Mouse (Mus musculus) layer of hippocampus, postnatal 14 days (tissue): Measurements from ENCODE around the gene Rhof. TPM values are rescaled to one million over a fixed set of nuclear protein-coding genes. Genes with fewer than 3 reads are reported as not detected.
"Not testable (repeated sequence)": the region's sequence is repeated elsewhere in the genome, so short reads cannot be mapped to it uniquely, and the experiment has no call there.

Experiments used
- DNase-seq, 2 experiments: peaks; one replicate each; pipeline ENCODE4 v3.0.0; 2021 to 2022; ENCODE audit warnings: low spot score in 2 of 2, mixed read lengths in 1 of 2
- total RNA-seq, 2 experiments: library from RNA; stranded (reverse); gene quantifications; 2 replicates each; pipeline ENCODE4 v1.2.3; 2021

Rhof gene
- total RNA-seq, 2 experiments from 2014 or later: 42.3 to 42.9 TPM

DNA sequence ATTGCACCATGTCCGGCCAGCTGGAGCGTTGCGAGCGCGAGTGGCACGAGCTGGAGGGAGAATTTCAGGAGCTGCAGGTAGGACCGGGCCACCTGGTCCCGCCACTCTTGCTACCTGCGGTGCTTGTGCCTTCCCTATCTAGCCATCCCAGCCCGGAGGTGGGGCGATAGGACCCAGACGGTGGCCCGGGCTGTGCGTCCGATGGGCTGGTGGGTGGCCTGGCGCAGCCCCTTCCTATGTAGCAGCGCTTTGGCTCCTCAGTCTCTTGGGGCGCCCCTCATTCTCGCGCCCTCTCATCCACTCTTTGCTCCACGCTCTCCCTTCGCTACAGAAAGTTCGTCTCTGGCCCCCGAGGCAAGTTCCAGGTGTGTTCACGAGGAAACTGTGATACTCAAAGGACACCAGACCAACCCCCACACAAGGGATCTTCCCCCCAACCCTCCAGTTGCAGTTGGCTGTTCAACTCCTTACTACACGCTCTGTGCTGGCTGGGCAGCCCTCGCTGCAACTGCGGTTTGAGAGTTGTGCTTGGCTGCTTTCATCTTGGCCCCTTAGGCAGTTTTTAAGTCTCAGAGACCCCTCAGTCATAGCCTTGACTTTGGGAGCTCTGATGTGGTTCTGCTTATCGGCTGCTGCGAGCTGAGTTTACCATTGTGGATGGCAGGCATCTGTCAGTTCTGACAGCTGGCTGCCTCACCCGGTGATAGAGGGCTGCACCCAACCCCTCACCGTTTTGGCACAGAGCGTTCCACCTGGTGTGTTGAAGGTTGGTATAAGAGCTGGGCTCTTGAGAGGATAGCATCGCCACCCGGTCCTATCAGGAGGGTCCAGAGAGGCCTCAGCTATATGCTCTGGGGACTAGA, 55.8 kb downstream of the Rhof start:
- peak in 1 of 2 experiments; percentile 25 for DNase-seq

- peak; percentile 84 to 92 for DNase-seq
Observed at GRCm38 (mm10) chr5:123075576-123076418, 56.7 kb downstream of the Rhof start.

GRCm38 (mm10) chr5:123068714-123069113, 63.8 kb downstream of the Rhof start:
- DNase-seq: no peak

DNA sequence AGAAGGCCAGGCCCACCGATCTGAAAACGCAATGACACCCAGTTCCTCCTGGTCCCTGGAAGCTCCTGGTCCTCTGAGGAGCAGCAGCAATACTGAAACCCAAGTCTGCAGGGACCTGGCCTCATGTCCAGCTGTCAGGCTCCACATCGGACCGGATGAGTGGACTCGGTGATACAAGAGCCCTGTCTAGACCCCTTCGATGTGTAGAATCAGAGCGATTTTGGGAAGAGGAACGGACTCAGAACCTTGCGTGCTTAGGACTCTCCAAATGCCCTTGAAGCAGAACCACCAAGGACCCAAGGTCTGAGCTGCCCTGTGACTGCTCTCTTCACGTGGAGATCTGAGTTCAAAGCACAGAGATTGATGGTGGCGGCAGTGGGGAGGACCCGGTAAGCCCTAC, 64.4 kb downstream of the Rhof start, which contains the start of gene Tmem120b:
Gene Tmem120b, plus strand, starts transcription at position 301 of the 400 bp plus-strand sequence.
- no peak for DNase-seq

DNA sequence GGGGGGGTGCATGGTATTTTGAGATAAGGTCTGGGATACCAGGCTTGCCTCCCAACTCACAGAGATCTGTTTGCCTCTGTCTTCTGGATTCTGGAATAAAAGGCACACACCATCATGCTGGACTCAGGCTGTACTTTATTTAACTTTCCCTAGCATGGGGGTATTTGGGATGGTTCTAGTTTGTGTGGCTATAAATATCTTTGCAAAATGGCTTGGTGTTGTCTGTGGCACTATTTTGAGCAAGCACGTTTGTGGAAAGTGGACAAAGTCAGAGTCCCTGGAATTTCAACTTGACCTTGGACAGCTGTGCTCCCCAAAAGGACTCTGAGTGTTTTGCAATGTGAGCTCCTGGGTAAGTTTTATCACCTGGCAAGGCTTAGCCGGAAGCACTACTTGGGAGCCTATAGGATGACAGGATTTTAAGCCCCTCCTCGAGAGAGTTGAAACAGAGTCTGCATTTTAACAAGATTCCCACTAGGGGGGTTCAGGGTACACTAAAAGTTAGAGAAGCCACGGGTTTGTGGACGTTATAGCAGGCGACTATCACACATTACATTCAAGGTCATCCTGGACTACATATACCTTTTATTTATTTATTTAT, 65.0 kb downstream of the Rhof start:
- no peak for DNase-seq

DNA sequence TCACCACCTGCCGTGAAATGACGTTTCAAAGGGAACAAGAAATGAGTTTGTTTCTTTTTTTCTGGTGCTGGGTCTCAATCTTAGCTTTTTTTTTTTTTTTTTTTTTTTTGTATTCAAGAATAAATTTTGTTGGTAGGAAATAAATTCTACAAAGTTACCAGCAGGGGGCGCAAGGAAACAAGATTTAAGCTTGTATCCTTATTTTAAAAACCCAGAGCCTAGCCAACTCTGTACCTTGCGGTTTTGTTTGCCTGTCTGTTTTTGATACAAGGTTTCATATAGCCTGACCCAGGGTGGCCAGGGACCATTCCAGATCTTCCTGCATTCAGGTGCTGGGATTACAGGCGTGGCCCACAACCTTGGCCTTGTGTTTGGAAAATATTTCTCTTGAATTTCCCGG, 68.3 kb downstream of the Rhof start:
- DNase-seq: peak; percentile 48 to 78

DNA sequence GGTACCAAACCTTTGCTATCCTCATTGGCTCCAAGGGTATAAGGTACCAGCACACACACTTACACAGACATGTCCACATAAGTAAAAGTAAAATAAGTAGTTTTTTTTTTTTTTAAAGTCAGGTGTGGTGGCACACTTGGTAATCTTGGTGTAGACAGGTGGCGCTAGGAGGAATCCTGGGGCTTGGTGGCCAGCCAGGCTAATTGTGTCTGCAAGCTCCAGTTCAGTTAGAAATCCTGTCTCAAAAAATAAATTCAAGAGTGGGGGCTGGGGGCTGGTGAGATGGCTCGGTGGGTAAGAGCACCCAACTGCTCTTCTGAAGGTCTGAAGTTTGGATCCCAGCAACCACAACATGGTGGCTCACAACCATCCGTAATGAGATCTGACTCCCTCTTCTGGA, 69.4 kb downstream of the Rhof start:
- DNase-seq: no peak

DNA sequence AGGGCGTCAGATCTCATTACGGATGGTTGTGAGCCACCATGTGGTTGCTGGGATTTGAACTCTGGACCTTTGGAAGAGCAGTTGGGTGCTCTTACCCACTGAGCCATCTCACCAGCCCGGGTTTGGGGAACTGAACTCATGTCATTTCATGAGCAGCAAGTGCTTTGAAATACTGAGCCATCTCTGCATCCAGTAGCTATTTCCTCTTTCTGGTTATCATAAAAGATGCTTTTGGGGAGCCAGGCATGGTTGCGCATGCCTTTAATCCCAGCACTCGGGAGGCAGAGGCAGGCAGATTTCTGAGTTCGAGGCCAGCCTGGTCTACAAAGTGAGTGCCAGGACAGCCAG, 71.1 kb downstream of the Rhof start:
- DNase-seq: not testable (repeated sequence)

DNA sequence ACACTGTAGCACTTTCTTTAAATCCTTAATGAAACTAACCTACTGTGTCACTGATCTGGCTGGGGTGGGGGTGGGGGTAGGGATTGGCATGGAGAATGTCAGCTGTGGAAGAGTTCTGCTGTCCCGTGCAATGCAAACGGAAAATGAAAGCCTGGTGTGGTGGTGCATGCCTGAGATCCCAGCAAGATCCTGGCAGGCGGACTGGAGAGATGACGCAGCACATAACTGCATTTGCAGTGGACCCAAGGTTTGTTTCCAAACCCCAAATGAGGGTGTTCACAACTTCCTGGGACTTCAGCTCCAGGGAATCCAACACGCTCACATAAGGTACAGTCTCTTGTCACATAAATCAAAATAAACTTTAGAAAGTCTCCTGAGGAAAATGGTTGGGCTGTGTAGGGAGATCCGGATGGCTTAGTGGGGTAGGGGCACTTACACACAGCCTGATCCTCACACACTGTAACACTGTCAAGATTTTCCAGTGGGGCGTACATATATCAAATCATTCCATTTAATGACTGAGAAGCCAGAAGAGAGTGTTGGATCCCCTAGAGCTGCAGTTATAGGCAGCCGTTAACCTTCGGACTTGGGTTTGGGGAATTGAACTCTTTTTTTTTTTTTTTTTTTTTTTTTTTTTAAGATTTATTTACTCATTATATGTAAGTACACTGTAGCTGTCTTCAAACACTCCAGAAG, 71.6 kb downstream of the Rhof start:
- no peak for DNase-seq

- DNase-seq: peak in 1 of 2 experiments; percentile 41
Observed at GRCm38 (mm10) chr5:123059757-123060520, 72.6 kb downstream of the Rhof start.

DNA sequence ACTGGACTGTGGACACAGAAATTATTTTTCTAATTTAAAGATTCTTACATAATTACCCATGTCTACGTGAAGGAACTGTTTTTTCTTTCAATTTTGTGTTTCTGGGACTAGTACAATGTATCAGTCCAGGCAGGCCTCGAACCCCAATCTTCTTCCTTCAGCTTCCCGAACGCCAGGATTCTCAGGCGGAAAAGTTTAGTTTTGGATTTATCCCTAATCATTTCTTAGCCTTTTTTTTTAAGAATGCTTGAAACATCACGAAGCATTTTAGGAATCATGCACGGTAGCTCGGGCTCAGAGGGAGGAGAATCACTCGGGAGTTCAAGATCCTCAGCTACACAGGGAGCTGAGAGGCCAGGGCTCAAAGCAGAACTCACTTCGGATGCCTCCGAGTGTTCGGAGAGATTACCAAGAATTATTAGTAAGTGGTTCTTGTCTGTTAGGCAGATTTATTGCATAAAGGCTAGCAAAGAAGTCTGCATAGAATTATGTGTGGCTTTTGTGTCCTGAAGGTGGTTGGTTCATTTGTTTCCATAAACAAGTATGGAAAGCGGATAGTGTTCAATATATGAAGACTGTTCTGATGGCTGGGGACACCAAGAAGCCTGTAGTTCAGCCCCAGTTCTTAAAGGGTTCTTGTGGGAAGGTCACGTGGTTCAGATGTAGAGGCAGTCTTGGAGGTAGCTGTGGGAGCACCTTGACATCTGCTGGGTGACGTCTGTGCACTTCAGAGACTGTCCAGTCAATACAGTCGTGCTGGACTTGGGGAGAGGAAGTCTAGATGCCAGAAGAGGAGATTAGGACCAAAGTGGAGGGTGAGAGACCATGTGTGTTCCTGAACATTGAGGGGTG, 74.0 kb downstream of the Rhof start:
- DNase-seq: no peak

GRCm38 (mm10) chr5:123057366-123058250, 74.9 kb downstream of the Rhof start:
- DNase-seq: peak; percentile 97 to 100

Other genes with a start within 250 kb of the Rhof start
- 10 to 100 TPM; 41.3 to 54.5 TPM for gene Kdm2b, start 142.9 kb downstream of the Rhof start, total RNA-seq
- gene Orai1, start 117.6 kb downstream of the Rhof start, total RNA-seq: 10 to 100 TPM; 15.1 to 16.2 TPM
- under 1 TPM; 0.62 to 0.79 TPM for gene Morn3, start 85.7 kb downstream of the Rhof start, total RNA-seq
- 10 to 100 TPM; 20.1 to 20.3 TPM for gene Tmem120b, start 64.3 kb downstream of the Rhof start, total RNA-seq
- gene Setd1b, start 9.5 kb upstream of the Rhof start, total RNA-seq: 10 to 100 TPM; 31.1 to 31.2 TPM
- 10 to 100 TPM; 30.9 to 42.8 TPM for gene Psmd9, start 36.7 kb upstream of the Rhof start, total RNA-seq
- gene Hpd, start 50.0 kb upstream of the Rhof start, total RNA-seq: not detected
- 1 to 10 TPM; 3.7 to 5.4 TPM for gene Wdr66, start 119.4 kb upstream of the Rhof start, total RNA-seq
- 10 to 100 TPM; 66.9 TPM for gene Bcl7a, start 211.1 kb upstream of the Rhof start, total RNA-seq